Mouse (Mus musculus) large intestine, adult 2 months (tissue): ENCODE measurements around the gene Gal3st4. TPM values are rescaled to one million over a fixed set of nuclear protein-coding genes. Genes with fewer than 3 reads are reported as not detected.

Source experiments
- DNase-seq: peaks from one replicate; pipeline ENCODE4 v3.0.0-alpha.2; 2012; ENCODE audit warnings: low read depth, low spot score
- WGBS: fragments of 180-500 bp; shearing (Covaris S2); methylation state at CpG from one replicate; pipeline ENCODE4 v1.1.7; 2018; 5-methylcytosine and 5-hydroxymethylcytosine counted together
- polyA plus RNA-seq: library from polyadenylated mRNA; depleted of rRNA; stranded (reverse); fragments of >200 nt; gene quantifications from 2 replicates; pipeline ENCODE4 v1.2.3, GENCODE M21; 2012; rRNA removed

Gal3st4 gene
- polyA plus RNA-seq: 0.44 and 0.57 TPM in 2 replicates

GRCm38 (mm10) chr5:138272409-138272923, at the start of gene Gal3st4:
Gal3st4 (minus strand) TSS chr5:138272840.
- 5% methylated on average over 12 of the region's 12 CpGs for WGBS

GRCm38 (mm10) chr5:138312795-138313194, 40.2 kb upstream of the Gal3st4 start:
- DNase-seq: no peak
- 85% methylated on average over 3 of the region's 3 CpGs for WGBS

More at GRCm38 (mm10) chr5:138272409-138272923, at the start of gene Gal3st4:
- no peak for DNase-seq

- no peak for DNase-seq
- 75% methylated on average over 2 of the region's 2 CpGs for WGBS
These were observed 27.0 kb upstream of the Gal3st4 start for GRCm38 (mm10) chr5:138299613-138300012.

GRCm38 (mm10) chr5:138294158-138294557, 21.5 kb upstream of the Gal3st4 start:
- DNase-seq: no peak

GRCm38 (mm10) chr5:138291638-138292037, 19.0 kb upstream of the Gal3st4 start:
- 33% methylated on average over 1 of the region's 1 CpGs for WGBS
- no peak for DNase-seq

GRCm38 (mm10) chr5:138287861-138288260, 15.2 kb upstream of the Gal3st4 start:
- no peak for DNase-seq
- WGBS: 71% methylated on average over 3 of the region's 3 CpGs

- 71% methylated on average over 1 of the region's 1 CpGs for WGBS
- no peak for DNase-seq
These were observed 10.9 kb upstream of the Gal3st4 start for GRCm38 (mm10) chr5:138283540-138283939.

GRCm38 (mm10) chr5:138281798-138282197, 9.2 kb upstream of the Gal3st4 start:
- DNase-seq: no peak
- 82% methylated on average over 2 of the region's 2 CpGs for WGBS

- WGBS: 97% methylated on average over 15 of the region's 15 CpGs
These were observed 8.2 kb upstream of the Gal3st4 start for GRCm38 (mm10) chr5:138280829-138281228.

GRCm38 (mm10) chr5:138280425-138280768, 7.8 kb upstream of the Gal3st4 start:
- DNase-seq: no peak
- 28% methylated on average over 26 of the region's 26 CpGs for WGBS

More at GRCm38 (mm10) chr5:138280829-138281228, 8.2 kb upstream of the Gal3st4 start:
- DNase-seq: no peak

GRCm38 (mm10) chr5:138279585-138280424, 7.2 kb upstream of the Gal3st4 start, which contains the start of the genes Gm43720, Gpc2 and Stag3:
Gm43720 (minus strand) TSS chr5:138279958.
Gpc2 (minus strand) TSS chr5:138280005.
Stag3 (plus strand) TSS chr5:138280240.
- WGBS: 1% methylated on average over 56 of the region's 56 CpGs
- no peak for DNase-seq

GRCm38 (mm10) chr5:138277994-138278393, 5.4 kb upstream of the Gal3st4 start:
- DNase-seq: no peak
- WGBS: 93% methylated on average over 7 of the region's 7 CpGs

GRCm38 (mm10) chr5:138275216-138276050, 2.8 kb upstream of the Gal3st4 start:
- WGBS: 47% methylated on average over 41 of the region's 41 CpGs
- no peak for DNase-seq

GRCm38 (mm10) chr5:138274186-138274585, 1.5 kb upstream of the Gal3st4 start:
- WGBS: 82% methylated on average over 8 of the region's 8 CpGs
- no peak for DNase-seq

GRCm38 (mm10) chr5:138271232-138271631, 1.4 kb downstream of the Gal3st4 start:
- no peak for DNase-seq
- 70% methylated on average over 3 of the region's 3 CpGs for WGBS

- 77% methylated on average over 4 of the region's 4 CpGs for WGBS
- no peak for DNase-seq
These were observed 3.7 kb downstream of the Gal3st4 start for GRCm38 (mm10) chr5:138268980-138269379.

GRCm38 (mm10) chr5:138267114-138267513, 5.5 kb downstream of the Gal3st4 start:
- WGBS: 89% methylated on average over 3 of the region's 3 CpGs
- DNase-seq: no peak

- DNase-seq: no peak
- 96% methylated on average over 4 of the region's 4 CpGs for WGBS
These were observed 6.9 kb downstream of the Gal3st4 start for GRCm38 (mm10) chr5:138265712-138266111.

GRCm38 (mm10) chr5:138264207-138264578, 8.4 kb downstream of the Gal3st4 start:
- DNase-seq: no peak
- WGBS: 6% methylated on average over 6 of the region's 6 CpGs
